Mouse (Mus musculus) testis, adult 2 months (tissue): ENCODE results near the gene Zfp82. TPM values are rescaled to one million over a fixed set of nuclear protein-coding genes. Genes with fewer than 3 reads are reported as not detected.

ENCODE experiments used
- H3K27ac ChIP-seq: fragments of 200-500 bp; 2 replicates; pipeline ENCODE4 v1.5.1; 2012; ENCODE audit warnings: low read depth, low read length; ENCODE audit not compliant: control insufficient read depth, insufficient read depth
- H3K27me3 ChIP-seq: fragments of 200-500 bp; 2 replicates; pipeline ENCODE4 v1.6.1; 2012; ENCODE audit warnings: mild to moderate bottlenecking, low read length, moderate library complexity; ENCODE audit not compliant: control insufficient read depth, insufficient read depth
- H3K36me3 ChIP-seq: fragments of 200-500 bp; 2 replicates; pipeline ENCODE4 v1.6.1; 2012; ENCODE audit warnings: mild to moderate bottlenecking, low read length; ENCODE audit not compliant: control insufficient read depth, insufficient read depth
- H3K4me1 ChIP-seq: fragments of 200-500 bp; 2 replicates; pipeline ENCODE4 v1.6.1; 2012; ENCODE audit warnings: low read length; ENCODE audit not compliant: control insufficient read depth, insufficient read depth
- H3K4me3 ChIP-seq: fragments of 200-500 bp; 2 replicates; pipeline ENCODE4 v1.5.1; 2012; ENCODE audit warnings: low read depth, mild to moderate bottlenecking, low read length, moderate library complexity, mixed read lengths; ENCODE audit not compliant: control insufficient read depth
- CTCF ChIP-seq: fragments of 200-500 bp; IDR thresholded peaks from 2 replicates; pipeline ENCODE4 v1.5.1; 2012; ENCODE audit warnings: low read depth, mild to moderate bottlenecking, inconsistent platforms, low read length, moderate library complexity; ENCODE audit not compliant: control insufficient read depth, insufficient read depth, insufficient replicate concordance
- POLR2A ChIP-seq: fragments of 200-500 bp; IDR thresholded peaks from 2 replicates; pipeline ENCODE4 v1.6.1; 2012; ENCODE audit warnings: low read depth, mild to moderate bottlenecking, inconsistent platforms, low read length, moderate library complexity; ENCODE audit not compliant: control insufficient read depth
- polyA plus RNA-seq: library from polyadenylated mRNA; depleted of rRNA; stranded (reverse); fragments of >200 nt; gene quantifications from 2 replicates; pipeline ENCODE4 v1.2.3, GENCODE M21; 2012

Zfp82 gene
- polyA plus RNA-seq, 1 experiment = 0.67 TPM

DNA sequence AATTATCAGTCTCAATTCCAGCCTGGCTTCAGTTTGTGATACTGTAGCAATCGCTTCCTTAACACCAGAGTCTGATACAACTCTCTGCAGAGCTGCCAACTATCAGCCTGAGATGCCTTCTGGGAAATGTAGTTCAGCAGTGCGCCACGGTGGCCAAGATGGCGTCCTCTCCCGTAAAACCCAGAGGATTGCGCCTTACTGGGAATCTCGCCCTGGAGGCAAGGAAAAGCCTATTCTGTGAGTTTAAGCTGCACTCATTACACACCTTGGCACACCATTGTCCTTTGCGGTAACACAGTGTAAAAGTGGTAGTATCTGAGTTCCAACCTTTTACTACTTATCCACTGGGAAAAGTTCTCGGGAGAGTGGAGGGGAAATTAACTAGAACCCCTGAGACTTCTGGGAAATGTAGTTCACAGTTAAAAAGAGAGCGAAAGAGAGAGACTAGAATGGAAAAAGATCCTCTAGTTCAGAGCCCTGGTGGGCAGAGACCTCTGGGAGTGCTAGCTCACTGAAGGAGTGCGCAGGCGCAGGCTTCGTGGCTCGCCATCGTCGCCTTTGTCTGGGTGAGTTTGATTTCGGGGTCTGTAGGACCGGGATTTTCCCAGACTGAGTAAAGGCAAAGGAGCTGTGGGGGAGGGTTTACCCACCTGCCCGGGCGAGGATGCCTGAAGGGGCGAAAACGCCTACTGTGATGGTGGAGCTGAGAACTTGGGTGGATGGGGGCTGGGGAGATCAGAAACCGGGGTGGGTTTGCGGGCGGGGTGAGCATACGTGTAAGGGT, 22.1 kb upstream of the Zfp82 start, which contains the start of gene Zfp260:
Gene Zfp260 (plus strand): TSS at position 132 of the 784 bp plus-strand sequence.
- Histone ChIP-seq H3K4me1 (peaks cover 14% of the 10 kb centered on the region), H3K27me3 (no peaks in the 10 kb centered on the region), H3K4me3 (peak within 1 kb of the TSS; percentile 82), H3K36me3 (no peaks in the 10 kb centered on the region), H3K27ac (peak within 1 kb of the TSS; percentile 96)
- TF ChIP-seq POLR2A (peak; percentile 68), CTCF (no peak)

DNA sequence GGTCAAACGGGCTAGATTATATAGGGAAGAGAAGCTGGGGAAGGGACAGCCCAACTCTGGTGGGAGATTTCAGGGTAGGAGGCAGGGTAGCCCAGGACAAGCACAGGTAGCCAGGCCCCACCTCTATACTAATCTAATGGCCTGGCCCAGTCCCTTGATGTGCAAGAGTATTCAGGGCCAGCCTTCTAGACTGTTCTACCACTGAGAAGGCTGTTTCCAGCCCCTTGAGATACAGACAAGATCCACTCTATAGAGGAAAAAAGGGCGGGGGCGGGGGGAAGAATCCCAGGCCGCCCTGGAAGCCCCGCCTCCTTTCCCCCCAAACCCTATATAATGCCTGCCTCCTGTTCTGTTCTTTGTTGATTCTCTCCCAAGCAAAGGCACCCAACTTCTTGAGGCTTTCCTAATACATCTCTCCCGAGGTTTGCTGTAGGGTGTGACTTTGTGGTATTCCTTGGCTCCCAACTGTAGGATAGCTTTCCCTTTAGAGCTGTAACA, 21.3 kb upstream of the Zfp82 start:
- Histone ChIP-seq H3K27ac (peak overlapping the region; percentile 63; the same call in 1 of the 2 replicates), H3K4me3 (no peak overlapping the region; the same call in 1 of the 2 replicates), H3K27me3 (no peaks in the 10 kb centered on the region), H3K36me3 (no peaks in the 10 kb centered on the region), H3K4me1 (peaks cover 15% of the 10 kb centered on the region)
- TF ChIP-seq POLR2A (no peak), CTCF (no peak)

DNA sequence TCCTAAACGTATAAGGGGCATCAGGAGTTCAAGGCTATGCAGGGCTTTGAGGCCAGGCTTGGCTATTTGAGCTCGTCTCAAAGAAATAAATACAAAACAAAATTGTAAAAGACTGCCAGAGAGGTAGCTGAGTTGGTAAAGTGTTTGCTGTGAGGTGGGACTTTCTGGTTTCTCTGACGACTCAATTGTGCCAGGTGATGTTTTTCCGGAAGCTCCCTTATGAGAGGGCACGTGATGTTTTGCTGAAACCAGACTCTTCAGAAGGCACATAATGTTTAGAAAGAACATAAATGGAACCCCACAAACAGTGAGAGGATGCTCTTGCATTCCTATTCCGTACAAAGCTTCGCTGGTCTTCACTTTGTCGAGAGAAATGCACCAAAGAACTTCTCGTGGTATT, 20.0 kb upstream of the Zfp82 start:
- no peaks in the 10 kb centered on the region for H3K36me3 ChIP-seq

DNA sequence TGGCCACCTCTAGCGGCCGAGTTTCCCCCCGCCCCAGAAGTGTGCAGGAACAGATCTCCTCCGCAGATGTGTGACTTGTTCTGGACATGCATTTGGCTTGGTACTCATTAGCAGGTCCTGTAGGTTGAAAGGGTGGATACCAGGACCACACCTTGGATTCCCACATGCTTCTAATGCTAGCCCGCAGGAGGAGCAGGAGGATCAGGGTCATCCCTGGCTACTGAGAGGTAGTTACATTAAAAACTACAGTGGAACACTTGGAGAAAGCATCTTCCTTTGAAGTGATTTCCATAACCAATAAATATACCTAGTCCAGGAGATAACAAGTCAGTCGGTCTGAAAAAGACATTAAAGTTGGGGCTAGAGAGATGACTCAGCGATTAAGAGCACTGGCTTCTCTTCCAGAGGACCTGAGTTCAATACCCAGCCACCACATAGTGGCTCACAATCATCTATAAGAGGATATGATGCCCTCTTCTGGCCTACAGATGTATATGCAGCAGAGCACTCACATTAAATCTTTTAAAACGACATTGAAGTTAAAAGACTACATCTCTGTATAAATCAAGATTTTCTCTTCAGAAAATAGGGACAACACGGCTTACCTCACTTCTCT, 18.4 kb upstream of the Zfp82 start:
- H3K27ac ChIP-seq = peak overlapping the region; percentile 80; the same call in 1 of the 2 replicates
- H3K4me1 ChIP-seq = peaks cover 14% of the 10 kb centered on the region
- TF ChIP-seq CTCF (no peak), POLR2A (no peak)
- H3K4me3 ChIP-seq = peak overlapping the region; percentile 98
- H3K36me3 ChIP-seq = no peaks in the 10 kb centered on the region
- no peaks in the 10 kb centered on the region for H3K27me3 ChIP-seq

More for the DNA sequence above, 20.0 kb upstream of the Zfp82 start:
- no peak for TF ChIP-seq CTCF
- no peak for TF ChIP-seq POLR2A
- Histone ChIP-seq H3K4me1 (peaks cover 14% of the 10 kb centered on the region), H3K27me3 (no peaks in the 10 kb centered on the region), H3K4me3 (no peak overlapping the region), H3K27ac (no peak overlapping the region)

DNA sequence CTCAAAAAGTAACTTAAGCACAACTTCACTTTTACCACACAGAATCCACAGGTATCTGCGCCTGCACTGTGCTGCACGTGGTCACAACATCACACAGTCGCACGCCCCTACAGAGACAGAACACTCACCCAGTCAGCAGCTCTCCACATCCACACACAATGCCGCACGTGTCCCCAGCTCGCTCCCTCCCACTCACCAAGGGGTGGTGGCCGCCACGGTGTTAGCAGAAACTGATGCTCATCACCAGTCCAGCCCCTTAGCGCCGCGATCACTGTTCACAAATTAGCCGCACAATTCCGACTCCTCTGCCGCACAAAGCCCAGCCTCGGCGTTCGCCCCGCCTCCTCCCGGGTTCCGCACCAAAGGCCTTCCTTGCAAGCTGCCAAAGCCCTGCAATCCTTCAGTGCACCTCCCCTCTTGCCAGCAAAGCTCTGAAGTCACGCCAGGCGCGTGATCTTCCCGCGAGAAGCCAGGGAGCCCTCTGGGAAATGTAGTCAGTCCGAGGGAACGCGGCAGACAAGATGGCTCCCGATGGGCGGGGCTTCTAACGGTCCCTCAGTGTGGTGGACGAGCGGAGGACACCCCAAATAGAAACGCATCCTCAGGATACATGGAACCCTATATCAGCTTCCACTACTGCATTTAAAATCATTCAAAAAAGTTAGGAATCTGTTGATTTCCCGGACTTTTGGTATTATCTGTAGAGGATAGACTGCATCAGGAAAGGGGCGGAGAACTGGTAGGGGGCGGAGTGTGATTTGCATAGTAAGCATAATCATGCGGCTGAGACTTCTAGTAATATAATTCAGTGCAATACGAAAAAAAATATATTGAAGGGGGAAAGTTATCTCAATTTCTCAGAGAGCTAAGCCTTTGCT, 17.6 kb upstream of the Zfp82 start, which contains the start of the genes Gm26920 and Zfp566:
Gene Gm26920 (minus strand): TSS at position 319 of the 878 bp plus-strand sequence.
Gene Zfp566 (minus strand): TSS at position 436 of the 878 bp plus-strand sequence.
- H3K4me3 ChIP-seq = peak within 1 kb of the TSS; percentile 98
- H3K27ac ChIP-seq = peak within 1 kb of the TSS; percentile 90
- peaks cover 14% of the 10 kb centered on the region for H3K4me1 ChIP-seq
- TF ChIP-seq POLR2A = peak; percentile 77
- TF ChIP-seq CTCF = no peak
- H3K27me3 ChIP-seq = no peaks in the 10 kb centered on the region
- H3K36me3 ChIP-seq = no peaks in the 10 kb centered on the region

DNA sequence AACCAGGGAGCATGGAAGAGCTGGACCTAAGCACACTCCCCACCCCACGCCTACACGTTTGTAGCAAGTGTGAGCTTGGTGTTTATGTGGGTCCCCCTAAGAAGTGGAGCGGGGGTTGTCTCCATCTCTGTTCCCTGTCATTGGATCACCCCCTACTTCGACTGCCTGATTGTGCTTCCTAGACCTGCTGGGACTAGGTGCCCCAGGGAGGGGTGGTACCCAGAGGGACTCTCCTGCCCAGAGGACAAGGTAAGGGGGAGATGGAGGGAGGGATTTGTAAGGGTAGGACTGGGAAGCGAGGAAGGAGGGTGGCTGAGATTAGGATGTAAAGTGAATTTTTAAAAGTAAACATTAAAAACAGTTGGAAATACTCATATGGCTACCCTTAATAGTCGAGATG, 16.7 kb upstream of the Zfp82 start:
- no peak for TF ChIP-seq CTCF
- no peak for TF ChIP-seq POLR2A
- Histone ChIP-seq H3K36me3 (no peaks in the 10 kb centered on the region), H3K4me3 (no peak overlapping the region), H3K4me1 (peaks cover 14% of the 10 kb centered on the region), H3K27ac (no peak overlapping the region), H3K27me3 (no peaks in the 10 kb centered on the region)
